Mouse (Mus musculus): Measurements from ENCODE around the gene Mr1. TPM values are rescaled to one million over a fixed set of nuclear protein-coding genes. Genes with fewer than 3 reads are reported as not detected.
A peak's percentile ranks its signal among the peaks of the same experiment; 100 is the strongest.

Mr1 gene
- polyA plus RNA-seq, 1 experiment from 2014 or later = 0.92 TPM

- WGBS = 70% methylated on average over 6 of the region's 6 CpGs
- Histone ChIP-seq H3K27ac (ENCODE audit: low read length) (no peak overlapping the region), H3K4me3 (replicated peaks; ENCODE audit: low read length) (no peak overlapping the region), H3K9me3 (ENCODE audit: control insufficient read depth, low read length) (no peaks in the 10 kb centered on the region), H3K36me3 (ENCODE audit: control insufficient read depth, insufficient read depth) (no peaks in the 10 kb centered on the region), H3K9ac (replicated peaks; ENCODE audit: low read depth, low read length) (no peak overlapping the region), H3K4me1 (replicated peaks; ENCODE audit: control insufficient read depth, insufficient read depth, low read length) (no peaks in the 10 kb centered on the region), H3K4me2 (ENCODE audit: low read length) (no peak overlapping the region), H3K27me3 (replicated peaks; ENCODE audit: control insufficient read depth, insufficient read depth, low read length) (no peaks in the 10 kb centered on the region)
- ATAC-seq = no peak
Observed at GRCm38 (mm10) chr1:155145620-155146019, 994 bp downstream of the Mr1 start.

DNA sequence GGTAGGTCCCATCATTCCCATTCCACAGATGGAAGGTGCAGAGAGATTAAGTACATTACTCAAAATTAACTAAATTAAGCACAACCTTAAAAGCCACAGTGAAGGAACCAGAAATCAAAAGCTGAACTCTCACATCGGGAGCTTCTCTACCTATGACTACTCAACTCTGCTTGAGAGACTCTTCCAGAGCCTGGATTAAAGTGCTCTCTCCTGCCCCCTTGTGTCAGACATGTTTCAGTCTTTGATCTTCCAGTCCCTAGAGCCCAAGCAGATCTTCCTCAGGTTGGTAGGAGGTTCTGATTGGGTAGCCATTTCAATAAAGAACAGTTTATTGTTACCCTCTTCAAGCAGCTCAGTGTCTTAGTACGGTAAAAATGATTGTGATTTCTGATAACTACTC, 6.5 kb downstream of the Mr1 start:
- Histone ChIP-seq H3K4me1 (replicated peaks; ENCODE audit: control insufficient read depth, insufficient read depth, low read length) (no peaks in the 10 kb centered on the region), H3K27me3 (replicated peaks; ENCODE audit: control insufficient read depth, insufficient read depth, low read length) (no peaks in the 10 kb centered on the region), H3K27ac (ENCODE audit: low read length) (no peak overlapping the region), H3K4me2 (ENCODE audit: low read length) (no peak overlapping the region), H3K4me3 (replicated peaks; ENCODE audit: low read length) (no peak overlapping the region), H3K9me3 (ENCODE audit: control insufficient read depth, low read length) (no peaks in the 10 kb centered on the region), H3K36me3 (ENCODE audit: control insufficient read depth, insufficient read depth) (no peaks in the 10 kb centered on the region), H3K9ac (replicated peaks; ENCODE audit: low read depth, low read length) (no peak overlapping the region)
- 0 out of 2 replicates have a peak, but pooled peaks have one; percentile 31 for ATAC-seq
- 69% methylated on average over 2 of the region's 2 CpGs for WGBS

- H3K27ac ChIP-seq (ENCODE audit: low read length) = no peak overlapping the region
Observed at GRCm38 (mm10) chr1:155138795-155139194, 7.8 kb downstream of the Mr1 start.

DNA sequence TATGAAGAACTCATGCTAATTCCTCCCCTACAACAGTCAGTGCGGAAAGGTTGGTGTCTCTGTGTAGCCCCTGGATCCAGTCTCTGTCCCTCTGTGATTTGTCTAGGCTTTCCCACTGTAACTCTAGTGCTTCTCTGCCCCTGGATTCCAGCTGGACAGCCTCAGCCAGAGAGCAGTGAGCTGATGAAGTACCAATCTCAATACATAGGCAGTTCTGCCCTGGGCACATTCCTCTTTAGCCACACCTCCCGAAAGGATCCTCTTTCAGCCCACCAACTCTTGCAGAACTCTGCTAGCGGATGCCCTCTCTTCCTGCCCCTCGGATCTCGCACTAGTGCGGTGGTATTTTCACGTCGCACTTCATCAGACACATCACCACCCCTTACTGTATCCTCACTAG, 11.7 kb downstream of the Mr1 start:
- no peaks in the 10 kb centered on the region for H3K9me3 ChIP-seq (ENCODE audit: control insufficient read depth, low read length)
- no peaks in the 10 kb centered on the region for H3K27me3 ChIP-seq (replicated peaks; ENCODE audit: control insufficient read depth, insufficient read depth, low read length)
- H3K4me1 ChIP-seq (replicated peaks; ENCODE audit: control insufficient read depth, insufficient read depth, low read length) = no peaks in the 10 kb centered on the region
- H3K27ac ChIP-seq (ENCODE audit: low read length) = no peak overlapping the region
- 69% methylated on average over 8 of the region's 8 CpGs for WGBS
- no peak for ATAC-seq
- H3K36me3 ChIP-seq (ENCODE audit: control insufficient read depth, insufficient read depth) = no peaks in the 10 kb centered on the region
- H3K9ac ChIP-seq (replicated peaks; ENCODE audit: low read depth, low read length) = no peak overlapping the region
- no peak overlapping the region for H3K4me2 ChIP-seq (ENCODE audit: low read length)
- no peak overlapping the region for H3K4me3 ChIP-seq (replicated peaks; ENCODE audit: low read length)

More at GRCm38 (mm10) chr1:155138795-155139194, 7.8 kb downstream of the Mr1 start:
- ATAC-seq = no peak
- no peak overlapping the region for H3K4me2 ChIP-seq (ENCODE audit: low read length)
- no peak overlapping the region for H3K9ac ChIP-seq (replicated peaks; ENCODE audit: low read depth, low read length)
- H3K27me3 ChIP-seq (replicated peaks; ENCODE audit: control insufficient read depth, insufficient read depth, low read length) = no peaks in the 10 kb centered on the region
- H3K9me3 ChIP-seq (ENCODE audit: control insufficient read depth, low read length) = no peaks in the 10 kb centered on the region
- no peaks in the 10 kb centered on the region for H3K36me3 ChIP-seq (ENCODE audit: control insufficient read depth, insufficient read depth)
- H3K4me1 ChIP-seq (replicated peaks; ENCODE audit: control insufficient read depth, insufficient read depth, low read length) = no peaks in the 10 kb centered on the region
- WGBS = 94% methylated on average over 7 of the region's 7 CpGs
- H3K4me3 ChIP-seq (replicated peaks; ENCODE audit: low read length) = no peak overlapping the region

GRCm38 (mm10) chr1:155127429-155127934, 19.1 kb downstream of the Mr1 start:
- H3K27ac ChIP-seq (ENCODE audit: low read length) = no peak overlapping the region
- WGBS = 92% methylated on average over 5 of the region's 5 CpGs
- H3K4me1 ChIP-seq (replicated peaks; ENCODE audit: control insufficient read depth, insufficient read depth, low read length) = peaks cover 3% of the 10 kb centered on the region
- no peak for ATAC-seq
- no peak overlapping the region for H3K4me3 ChIP-seq (replicated peaks; ENCODE audit: low read length)
- no peak overlapping the region for H3K9ac ChIP-seq (replicated peaks; ENCODE audit: low read depth, low read length)
- no peaks in the 10 kb centered on the region for H3K9me3 ChIP-seq (ENCODE audit: control insufficient read depth, low read length)
- H3K4me2 ChIP-seq (ENCODE audit: low read length) = no peak overlapping the region
- H3K27me3 ChIP-seq (replicated peaks; ENCODE audit: control insufficient read depth, insufficient read depth, low read length) = no peaks in the 10 kb centered on the region
- H3K36me3 ChIP-seq (ENCODE audit: control insufficient read depth, insufficient read depth) = no peaks in the 10 kb centered on the region

- H3K4me1 ChIP-seq (replicated peaks; ENCODE audit: control insufficient read depth, insufficient read depth, low read length) = peaks cover 8% of the 10 kb centered on the region
- no peak overlapping the region for H3K27ac ChIP-seq (ENCODE audit: low read length)
- WGBS = 92% methylated on average over 5 of the region's 5 CpGs
- H3K9ac ChIP-seq (replicated peaks; ENCODE audit: low read depth, low read length) = no peak overlapping the region
- H3K4me3 ChIP-seq (replicated peaks; ENCODE audit: low read length) = no peak overlapping the region
- ATAC-seq = no peak
- no peak overlapping the region for H3K4me2 ChIP-seq (ENCODE audit: low read length)
- H3K9me3 ChIP-seq (ENCODE audit: control insufficient read depth, low read length) = no peaks in the 10 kb centered on the region
- H3K27me3 ChIP-seq (replicated peaks; ENCODE audit: control insufficient read depth, insufficient read depth, low read length) = no peaks in the 10 kb centered on the region
- H3K36me3 ChIP-seq (ENCODE audit: control insufficient read depth, insufficient read depth) = no peaks in the 10 kb centered on the region
Observed at GRCm38 (mm10) chr1:155126716-155127115, 19.9 kb downstream of the Mr1 start.

DNA sequence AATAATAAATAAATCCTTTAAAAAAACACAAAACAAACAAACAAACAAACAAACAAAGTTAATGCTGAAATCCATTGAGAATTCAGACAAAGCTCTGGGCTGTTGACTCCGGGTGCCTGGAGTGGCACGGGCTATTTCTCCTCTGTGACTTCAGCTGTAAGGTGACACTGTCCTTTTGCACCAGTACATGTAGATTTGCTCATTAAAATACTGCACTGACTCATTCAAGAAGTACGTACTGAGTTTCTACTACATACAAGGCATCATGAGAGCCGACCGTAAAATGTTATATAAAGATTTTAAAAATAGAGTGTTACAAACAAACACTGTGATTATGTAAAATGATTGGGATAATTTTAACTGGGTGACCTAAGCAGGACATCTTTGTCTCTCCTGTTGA, 22.2 kb downstream of the Mr1 start:
- no peaks in the 10 kb centered on the region for H3K9me3 ChIP-seq (ENCODE audit: control insufficient read depth, low read length)
- H3K4me1 ChIP-seq (replicated peaks; ENCODE audit: control insufficient read depth, insufficient read depth, low read length) = peaks cover 8% of the 10 kb centered on the region
- no peak overlapping the region for H3K4me3 ChIP-seq (replicated peaks; ENCODE audit: low read length)
- ATAC-seq = no peak
- WGBS = 94% methylated on average over 5 of the region's 5 CpGs
- no peaks in the 10 kb centered on the region for H3K27me3 ChIP-seq (replicated peaks; ENCODE audit: control insufficient read depth, insufficient read depth, low read length)
- H3K27ac ChIP-seq (ENCODE audit: low read length) = no peak overlapping the region
- H3K4me2 ChIP-seq (ENCODE audit: low read length) = no peak overlapping the region
- no peaks in the 10 kb centered on the region for H3K36me3 ChIP-seq (ENCODE audit: control insufficient read depth, insufficient read depth)
- H3K9ac ChIP-seq (replicated peaks; ENCODE audit: low read depth, low read length) = no peak overlapping the region

DNA sequence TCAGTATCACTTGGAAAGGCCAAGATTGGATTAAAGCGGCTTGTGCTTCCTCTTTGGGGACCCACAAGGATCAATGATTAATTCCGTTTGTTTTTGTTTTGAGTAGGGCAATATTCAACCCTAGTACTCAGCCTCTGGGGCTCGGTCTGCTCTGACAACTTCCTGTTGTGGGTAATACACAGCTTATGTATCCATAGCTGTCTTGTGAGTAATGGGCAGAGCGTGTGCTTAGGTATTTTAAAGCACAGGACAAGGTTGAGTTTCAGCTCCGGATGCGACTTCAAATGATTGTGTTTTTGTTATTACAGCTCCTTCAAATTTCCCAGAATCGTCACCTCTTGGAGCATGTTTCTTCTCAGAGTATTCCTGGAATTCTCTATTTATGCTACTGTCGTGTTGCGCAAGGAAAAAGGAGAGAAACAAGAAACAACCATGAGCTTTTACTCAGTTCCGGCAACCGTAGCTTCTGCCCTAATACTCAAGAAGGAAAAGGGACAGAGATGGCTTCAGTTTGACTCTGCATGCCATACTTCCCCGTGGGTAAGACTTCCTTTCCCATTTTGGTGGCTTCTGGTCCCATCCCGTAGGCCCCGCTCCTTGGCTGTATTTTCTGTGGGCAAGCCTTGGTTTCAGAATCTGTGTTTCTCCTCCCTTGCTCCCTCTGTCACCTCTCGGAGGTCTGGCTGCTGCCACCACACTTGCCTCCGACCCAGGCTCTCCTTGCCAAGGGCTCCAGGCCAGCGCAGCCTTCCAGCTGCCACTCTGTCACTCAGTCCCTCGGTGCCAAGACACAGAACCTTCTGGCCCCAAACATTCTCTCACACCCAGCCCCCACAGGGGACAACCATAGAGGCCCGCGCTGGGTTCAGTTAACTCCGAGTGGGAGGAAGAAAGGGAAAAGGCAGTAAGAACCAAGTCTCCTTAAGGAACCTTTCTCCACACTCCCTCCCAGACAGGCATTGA, 24.4 kb downstream of the Mr1 start:
- H3K27me3 ChIP-seq (replicated peaks; ENCODE audit: control insufficient read depth, insufficient read depth, low read length) = no peaks in the 10 kb centered on the region
- WGBS = 69% methylated on average over 21 of the region's 21 CpGs

GRCm38 (mm10) chr1:155119719-155120118, 26.9 kb downstream of the Mr1 start:
- WGBS = 78% methylated on average over 1 of the region's 1 CpGs
- H3K27me3 ChIP-seq (replicated peaks; ENCODE audit: control insufficient read depth, insufficient read depth, low read length) = no peaks in the 10 kb centered on the region
- no peak overlapping the region for H3K9ac ChIP-seq (replicated peaks; ENCODE audit: low read depth, low read length)
- ATAC-seq = no peak
- H3K36me3 ChIP-seq (ENCODE audit: control insufficient read depth, insufficient read depth) = no peaks in the 10 kb centered on the region
- H3K4me3 ChIP-seq (replicated peaks; ENCODE audit: low read length) = no peak overlapping the region
- no peaks in the 10 kb centered on the region for H3K9me3 ChIP-seq (ENCODE audit: control insufficient read depth, low read length)
- peaks cover 8% of the 10 kb centered on the region for H3K4me1 ChIP-seq (replicated peaks; ENCODE audit: control insufficient read depth, insufficient read depth, low read length)
- H3K27ac ChIP-seq (ENCODE audit: low read length) = no peak overlapping the region
- H3K4me2 ChIP-seq (ENCODE audit: low read length) = no peak overlapping the region

More for the DNA sequence above, 24.4 kb downstream of the Mr1 start:
- no peak overlapping the region for H3K4me2 ChIP-seq (ENCODE audit: low read length)
- H3K4me1 ChIP-seq (replicated peaks; ENCODE audit: control insufficient read depth, insufficient read depth, low read length) = peaks cover 8% of the 10 kb centered on the region
- H3K36me3 ChIP-seq (ENCODE audit: control insufficient read depth, insufficient read depth) = no peaks in the 10 kb centered on the region
- ATAC-seq = peak; percentile 87
- H3K9ac ChIP-seq (replicated peaks; ENCODE audit: low read depth, low read length) = no peak overlapping the region
- no peaks in the 10 kb centered on the region for H3K9me3 ChIP-seq (ENCODE audit: control insufficient read depth, low read length)
- no peak overlapping the region for H3K4me3 ChIP-seq (replicated peaks; ENCODE audit: low read length)
- H3K27ac ChIP-seq (ENCODE audit: low read length) = no peak overlapping the region; the same call in 1 of the 2 replicates
